Mouse (Mus musculus): ENCODE data around the gene Tmpo. TPM values are rescaled to one million over a fixed set of nuclear protein-coding genes. Genes with fewer than 3 reads are reported as not detected.

Gene Tmpo
- polyA plus RNA-seq, 1 experiment from 2014 or later = 320 TPM

GRCm38 (mm10) chr10:91139148-91139766 lies 41.9 kb downstream of the Tmpo start:
- ATAC-seq (ENCODE audit: low FRiP score) = no peak

DNA sequence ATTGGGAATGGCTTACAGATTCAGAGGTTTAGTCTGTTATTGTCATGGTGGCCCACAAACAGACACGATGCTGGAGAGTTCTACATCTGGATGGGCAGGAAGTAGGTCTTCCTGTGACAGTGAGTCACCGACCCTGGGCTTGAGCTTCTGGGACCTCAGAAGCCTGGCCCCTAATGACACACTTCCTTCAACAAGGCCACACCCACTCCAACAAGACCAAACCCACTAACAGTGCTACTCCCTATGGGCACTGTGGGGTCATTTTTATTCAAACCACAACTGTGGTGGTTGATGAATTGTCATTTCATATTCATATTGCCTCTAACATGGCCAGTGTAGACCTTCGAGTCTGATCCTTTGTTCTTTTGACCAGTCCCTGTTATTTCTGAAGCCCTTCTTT lies 42.8 kb downstream of the Tmpo start:
- no peak overlapping the region for H3K4me2 ChIP-seq (replicated peaks; ENCODE audit: low read depth, low read length)
- no peaks in the 10 kb centered on the region for H3K36me3 ChIP-seq (ENCODE audit: control insufficient read depth, insufficient read depth, low read length)
- DNase-seq (ENCODE audit: low spot score) = no peak
- no peak for ATAC-seq (ENCODE audit: low FRiP score)
- no peak overlapping the region for H3K4me3 ChIP-seq (ENCODE audit: low read depth, low read length)
- H3K27me3 ChIP-seq (ENCODE audit: control insufficient read depth, insufficient read depth, low read length) = no peaks in the 10 kb centered on the region
- WGBS = 89% methylated on average over 3 of the region's 3 CpGs
- H3K9ac ChIP-seq (ENCODE audit: low read depth, low read length) = no peak overlapping the region
- no peaks in the 10 kb centered on the region for H3K9me3 ChIP-seq (ENCODE audit: control insufficient read depth, low read length)
- H3K27ac ChIP-seq (ENCODE audit: low read depth, low read length) = no peak overlapping the region
- no peaks in the 10 kb centered on the region for H3K4me1 ChIP-seq (replicated peaks; ENCODE audit: control insufficient read depth, insufficient read depth, low read length)

More at GRCm38 (mm10) chr10:91139148-91139766, 41.9 kb downstream of the Tmpo start:
- WGBS = 91% methylated on average over 14 of the region's 14 CpGs
- H3K27me3 ChIP-seq (ENCODE audit: control insufficient read depth, insufficient read depth, low read length) = no peaks in the 10 kb centered on the region
- DNase-seq (ENCODE audit: low spot score) = no peak
- no peak overlapping the region for H3K4me3 ChIP-seq (ENCODE audit: low read depth, low read length)
- H3K9ac ChIP-seq (ENCODE audit: low read depth, low read length) = no peak overlapping the region
- H3K4me1 ChIP-seq (replicated peaks; ENCODE audit: control insufficient read depth, insufficient read depth, low read length) = no peaks in the 10 kb centered on the region
- no peaks in the 10 kb centered on the region for H3K36me3 ChIP-seq (ENCODE audit: control insufficient read depth, insufficient read depth, low read length)
- H3K9me3 ChIP-seq (ENCODE audit: control insufficient read depth, low read length) = no peaks in the 10 kb centered on the region
- no peak overlapping the region for H3K27ac ChIP-seq (ENCODE audit: low read depth, low read length)
- no peak overlapping the region for H3K4me2 ChIP-seq (replicated peaks; ENCODE audit: low read depth, low read length)

DNA sequence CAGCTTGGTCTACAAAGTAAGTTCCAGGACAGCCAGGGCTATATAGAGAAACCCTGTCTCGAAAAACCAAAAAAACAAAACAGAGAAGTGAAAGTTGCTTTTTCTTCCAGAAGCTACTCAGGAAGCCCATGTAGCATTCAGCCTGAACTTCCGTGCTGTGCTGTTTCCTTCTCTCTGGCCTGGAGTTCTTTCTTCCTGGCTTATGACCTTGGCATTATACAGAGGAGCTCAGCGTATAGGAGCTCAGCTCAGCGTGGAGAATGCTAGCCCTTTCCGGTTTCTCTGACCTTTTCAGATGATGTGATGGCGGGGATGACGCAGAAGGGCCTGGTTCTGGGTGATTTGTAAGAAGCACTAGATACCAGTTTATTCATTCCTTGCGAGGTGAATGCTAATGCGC lies 43.7 kb downstream of the Tmpo start:
- ATAC-seq (ENCODE audit: low FRiP score) (no peak), DNase-seq (ENCODE audit: low spot score) (no peak)
- Histone ChIP-seq H3K27me3 (ENCODE audit: control insufficient read depth, insufficient read depth, low read length) (no peaks in the 10 kb centered on the region), H3K4me1 (replicated peaks; ENCODE audit: control insufficient read depth, insufficient read depth, low read length) (no peaks in the 10 kb centered on the region), H3K9me3 (ENCODE audit: control insufficient read depth, low read length) (no peaks in the 10 kb centered on the region), H3K9ac (ENCODE audit: low read depth, low read length) (no peak overlapping the region), H3K4me3 (ENCODE audit: low read depth, low read length) (no peak overlapping the region), H3K4me2 (replicated peaks; ENCODE audit: low read depth, low read length) (no peak overlapping the region), H3K36me3 (ENCODE audit: control insufficient read depth, insufficient read depth, low read length) (no peaks in the 10 kb centered on the region), H3K27ac (ENCODE audit: low read depth, low read length) (no peak overlapping the region)
- WGBS = 71% methylated on average over 9 of the region's 9 CpGs

GRCm38 (mm10) chr10:91135302-91135972 lies 45.7 kb downstream of the Tmpo start:
- no peak for ATAC-seq (ENCODE audit: low FRiP score)
- no peak overlapping the region for H3K4me2 ChIP-seq (replicated peaks; ENCODE audit: low read depth, low read length)
- H3K36me3 ChIP-seq (ENCODE audit: control insufficient read depth, insufficient read depth, low read length) = no peaks in the 10 kb centered on the region
- H3K27me3 ChIP-seq (ENCODE audit: control insufficient read depth, insufficient read depth, low read length) = no peaks in the 10 kb centered on the region
- no peaks in the 10 kb centered on the region for H3K4me1 ChIP-seq (replicated peaks; ENCODE audit: control insufficient read depth, insufficient read depth, low read length)
- no peak overlapping the region for H3K4me3 ChIP-seq (ENCODE audit: low read depth, low read length)
- H3K27ac ChIP-seq (ENCODE audit: low read depth, low read length) = no peak overlapping the region
- H3K9ac ChIP-seq (ENCODE audit: low read depth, low read length) = no peak overlapping the region
- WGBS = 83% methylated on average over 7 of the region's 7 CpGs
- H3K9me3 ChIP-seq (ENCODE audit: control insufficient read depth, low read length) = no peaks in the 10 kb centered on the region
- no peak for DNase-seq (ENCODE audit: low spot score)

DNA sequence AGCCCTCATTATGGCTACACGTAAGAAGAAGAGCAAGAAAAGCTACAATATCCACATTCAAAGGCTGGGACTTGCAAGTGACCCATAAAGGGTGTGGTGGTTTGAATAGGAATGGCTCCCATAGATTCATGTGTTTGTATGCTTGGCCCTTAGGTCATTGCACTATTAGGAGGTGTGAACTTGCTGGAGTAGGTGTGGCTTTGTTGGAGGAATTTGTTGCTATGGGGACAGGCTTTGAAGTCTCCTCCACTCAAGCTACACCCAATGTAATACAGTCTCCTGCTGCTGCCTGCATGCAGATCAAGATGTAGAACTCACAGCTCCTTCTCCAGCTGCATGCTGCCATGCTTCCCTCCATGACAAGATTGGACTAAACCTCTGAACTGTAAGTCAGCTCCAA lies 49.5 kb downstream of the Tmpo start:
- Histone ChIP-seq H3K4me2 (replicated peaks; ENCODE audit: low read depth, low read length) (no peak overlapping the region), H3K9me3 (ENCODE audit: control insufficient read depth, low read length) (no peaks in the 10 kb centered on the region), H3K4me1 (replicated peaks; ENCODE audit: control insufficient read depth, insufficient read depth, low read length) (no peaks in the 10 kb centered on the region), H3K27me3 (ENCODE audit: control insufficient read depth, insufficient read depth, low read length) (no peaks in the 10 kb centered on the region), H3K4me3 (ENCODE audit: low read depth, low read length) (no peak overlapping the region), H3K27ac (ENCODE audit: low read depth, low read length) (no peak overlapping the region), H3K9ac (ENCODE audit: low read depth, low read length) (no peak overlapping the region), H3K36me3 (ENCODE audit: control insufficient read depth, insufficient read depth, low read length) (no peaks in the 10 kb centered on the region)
- WGBS = 96% methylated on average over 1 of the region's 1 CpGs
- DNase-seq (ENCODE audit: low spot score) = no peak
- ATAC-seq (ENCODE audit: low FRiP score) = no peak

- Histone ChIP-seq H3K4me2 (replicated peaks; ENCODE audit: low read depth, low read length) (no peak overlapping the region), H3K9ac (ENCODE audit: low read depth, low read length) (no peak overlapping the region), H3K4me3 (ENCODE audit: low read depth, low read length) (no peak overlapping the region), H3K36me3 (ENCODE audit: control insufficient read depth, insufficient read depth, low read length) (no peaks in the 10 kb centered on the region), H3K9me3 (ENCODE audit: control insufficient read depth, low read length) (no peaks in the 10 kb centered on the region), H3K4me1 (replicated peaks; ENCODE audit: control insufficient read depth, insufficient read depth, low read length) (no peaks in the 10 kb centered on the region), H3K27ac (ENCODE audit: low read depth, low read length) (no peak overlapping the region), H3K27me3 (ENCODE audit: control insufficient read depth, insufficient read depth, low read length) (no peaks in the 10 kb centered on the region)
- no peak for ATAC-seq (ENCODE audit: low FRiP score)
- 91% methylated on average over 3 of the region's 3 CpGs for whole genome bisulfite sequencing
- no peak for DNase-seq (ENCODE audit: low spot score)
These were observed 50.3 kb downstream of the Tmpo start for GRCm38 (mm10) chr10:91130792-91131191.

DNA sequence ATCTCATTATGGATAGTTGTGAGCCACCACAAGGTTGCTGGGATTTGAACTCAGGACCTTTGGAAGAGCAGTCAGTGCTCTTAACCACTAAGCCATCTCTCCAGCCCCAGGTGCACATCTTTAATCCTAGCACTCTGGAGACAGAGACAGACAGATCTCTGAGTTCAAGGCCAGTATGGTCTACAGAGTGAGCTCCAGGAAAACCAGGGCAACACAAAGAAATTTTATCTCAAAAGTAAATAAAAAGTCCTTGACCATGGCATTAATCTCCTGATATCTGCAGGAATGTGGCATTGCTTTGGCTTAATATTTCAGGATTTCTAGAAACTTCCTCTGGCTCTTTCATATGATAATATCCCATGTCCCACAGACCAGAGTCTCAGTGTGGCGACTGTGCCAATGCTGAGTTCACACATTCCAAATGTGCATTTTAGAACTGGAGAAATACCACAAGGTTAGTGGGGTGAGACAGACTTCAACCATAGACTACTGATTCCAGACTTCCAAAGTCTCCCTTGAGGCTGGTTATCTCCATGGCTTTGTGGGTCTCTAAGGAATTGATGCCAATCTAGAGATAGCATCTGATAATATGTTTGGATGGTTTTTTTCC lies 52.5 kb downstream of the Tmpo start:
- no peak overlapping the region for H3K4me3 ChIP-seq (ENCODE audit: low read depth, low read length)
- WGBS = 82% methylated on average over 1 of the region's 1 CpGs
- no peak for DNase-seq (ENCODE audit: low spot score)
- ATAC-seq (ENCODE audit: low FRiP score) = no peak
- H3K27me3 ChIP-seq (ENCODE audit: control insufficient read depth, insufficient read depth, low read length) = no peaks in the 10 kb centered on the region
- no peaks in the 10 kb centered on the region for H3K36me3 ChIP-seq (ENCODE audit: control insufficient read depth, insufficient read depth, low read length)
- no peaks in the 10 kb centered on the region for H3K4me1 ChIP-seq (replicated peaks; ENCODE audit: control insufficient read depth, insufficient read depth, low read length)
- H3K4me2 ChIP-seq (replicated peaks; ENCODE audit: low read depth, low read length) = no peak overlapping the region
- no peak overlapping the region for H3K27ac ChIP-seq (ENCODE audit: low read depth, low read length)
- no peaks in the 10 kb centered on the region for H3K9me3 ChIP-seq (ENCODE audit: control insufficient read depth, low read length)
- no peak overlapping the region for H3K9ac ChIP-seq (ENCODE audit: low read depth, low read length)

DNA sequence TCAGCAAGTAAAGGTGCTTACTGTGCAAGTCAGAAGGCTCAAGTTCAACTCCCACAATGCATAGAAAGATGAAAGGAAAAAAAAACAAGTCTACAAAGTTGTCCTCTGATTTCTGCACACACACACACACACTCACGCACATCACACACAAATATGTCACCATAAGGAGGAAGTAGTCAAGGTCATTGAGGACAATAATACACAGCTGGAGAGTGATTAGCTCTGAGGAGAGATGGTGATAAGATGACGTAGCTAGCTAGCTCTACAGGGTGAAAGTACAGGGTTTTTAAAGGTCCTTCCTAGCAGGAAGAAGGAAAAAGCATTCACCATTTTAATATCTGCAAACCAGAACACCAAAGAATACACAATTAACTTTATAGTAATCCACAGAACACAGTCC lies 53.7 kb downstream of the Tmpo start:
- Histone ChIP-seq H3K4me1 (replicated peaks; ENCODE audit: control insufficient read depth, insufficient read depth, low read length) (no peaks in the 10 kb centered on the region), H3K9me3 (ENCODE audit: control insufficient read depth, low read length) (no peaks in the 10 kb centered on the region), H3K36me3 (ENCODE audit: control insufficient read depth, insufficient read depth, low read length) (no peaks in the 10 kb centered on the region), H3K27me3 (ENCODE audit: control insufficient read depth, insufficient read depth, low read length) (no peaks in the 10 kb centered on the region), H3K4me3 (ENCODE audit: low read depth, low read length) (no peak overlapping the region), H3K4me2 (replicated peaks; ENCODE audit: low read depth, low read length) (no peak overlapping the region), H3K27ac (ENCODE audit: low read depth, low read length) (no peak overlapping the region), H3K9ac (ENCODE audit: low read depth, low read length) (no peak overlapping the region)
- WGBS = 85% methylated on average over 2 of the region's 2 CpGs
- ATAC-seq (ENCODE audit: low FRiP score) (no peak), DNase-seq (ENCODE audit: low spot score) (no peak)

Data from hindbrain, embryonic 11.5 days (tissue).